8 mouse cellular contexts compared by ENCODE assay signal in genomic region chr11:116580031-116580652, GRCm38 (mm10). TPM values are rescaled to one million over a fixed set of nuclear protein-coding genes. Genes with fewer than 3 reads are reported as not detected.
A peak's percentile ranks its signal among the peaks of the same experiment; 100 is the strongest.
DNase-seq lines count a peak whose midpoint lies in the region; ATAC-seq and TF ChIP-seq lines count a peak whose summit lies in the region.
"Had no signal": no experiment of that assay in that cellular context is flagged by ENCODE, and none has a peak within 500 bp of the region (broad histone marks: within the 10 kb centered on the region; RNA-seq: fewer than 3 reads in every experiment).

No protein-coding gene starts in this region.

- no peak for ATAC-seq in embryonic facial prominence, embryonic 15.5 days (ENCODE audit: insufficient number of reproducible peaks, low FRiP score, low TSS enrichment, low read depth)
- ATAC-seq in limb, embryonic 14.5 days (ENCODE audit: low FRiP score, low read depth), result no peak
- ATAC-seq in stomach, embryonic 16.5 days (ENCODE audit: insufficient read depth, low FRiP score), result no peak

- H3K4me2 ChIP-seq in embryonic facial prominence, embryonic 15.5 days (replicated peaks), result peak overlapping the region; percentile 86
- peak overlapping the region; percentile 79 for H3K4me2 ChIP-seq in limb, embryonic 14.5 days (replicated peaks; ENCODE audit: low read depth, low read length, severe bottlenecking)
- H3K4me2 ChIP-seq in stomach, embryonic 16.5 days (ENCODE audit: low read depth, low read length), result peak overlapping the region; percentile 89

- DNase-seq in thymus, adult 2 months, result no peak
- DNase-seq in thymus, postnatal 0 days (ENCODE audit: low spot score), result no peak
- DNase-seq in limb, embryonic 14.5 days (ENCODE audit: low spot score), result no peak
- no peak for DNase-seq in MN1 (ENCODE audit: low spot score)
- no peak for DNase-seq in adrenal gland, postnatal 25 days

- H3K4me1 ChIP-seq in thymus, adult 2 months (replicated peaks; ENCODE audit: control insufficient read depth, insufficient read depth, low read length), result peaks cover 8% of the 10 kb centered on the region
- H3K4me1 ChIP-seq in embryonic facial prominence, embryonic 15.5 days, result peaks cover 30% of the 10 kb centered on the region
- H3K4me1 ChIP-seq in limb, embryonic 14.5 days (ENCODE audit: control insufficient read depth, insufficient read depth, low read length), result peaks cover 16% of the 10 kb centered on the region
- H3K4me1 ChIP-seq in stomach, embryonic 16.5 days (ENCODE audit: control insufficient read depth, insufficient read depth, low read length), result peaks cover 19% of the 10 kb centered on the region; the same call in 1 of the 2 replicates

- no peak for TF ChIP-seq CTCF in thymus, adult 2 months (IDR thresholded peaks at IDR 0.05; ENCODE audit: borderline replicate concordance, control insufficient read depth, extremely low read depth, insufficient read depth, low read length, poor library complexity)

- H3K27ac ChIP-seq in thymus, adult 2 months (ENCODE audit: control insufficient read depth, insufficient read depth, low read length), result no peak overlapping the region
- peak overlapping the region; percentile 67; the same call in 1 of the 2 replicates for H3K27ac ChIP-seq in embryonic facial prominence, embryonic 15.5 days (replicated peaks)
- H3K27ac ChIP-seq in limb, embryonic 14.5 days (replicated peaks; ENCODE audit: low read depth, low read length), result peak overlapping the region; percentile 88
- H3K27ac ChIP-seq in stomach, embryonic 16.5 days (ENCODE audit: low read length), result no peak overlapping the region
- H3K27ac ChIP-seq: macrophage had no signal

- TF ChIP-seq POLR2A in thymus, adult 2 months (IDR thresholded peaks at IDR 0.05; ENCODE audit: control insufficient read depth, extremely low read depth, insufficient read depth, low read length, poor library complexity), result no peak
- no peak for TF ChIP-seq POLR2A in limb, embryonic 14.5 days (IDR thresholded peaks at IDR 0.05; ENCODE audit: borderline replicate concordance, extremely low read depth, insufficient read depth, insufficient read length)

- peak overlapping the region; percentile 81 for H3K9ac ChIP-seq in embryonic facial prominence, embryonic 15.5 days
- H3K9ac ChIP-seq in limb, embryonic 14.5 days (ENCODE audit: low read depth, low read length, severe bottlenecking), result peak overlapping the region; percentile 88
- peak overlapping the region; percentile 81 for H3K9ac ChIP-seq in stomach, embryonic 16.5 days (ENCODE audit: low read length)

- H3K9me3 ChIP-seq in embryonic facial prominence, embryonic 15.5 days (replicated peaks), result no peaks in the 10 kb centered on the region
- H3K9me3 ChIP-seq in limb, embryonic 14.5 days (ENCODE audit: control insufficient read depth, low read length), result no peaks in the 10 kb centered on the region
- no peaks in the 10 kb centered on the region for H3K9me3 ChIP-seq in stomach, embryonic 16.5 days (replicated peaks; ENCODE audit: control insufficient read depth, low read length)

- H3K4me3 ChIP-seq in thymus, adult 2 months (ENCODE audit: control insufficient read depth, insufficient read depth, low read length), result peak overlapping the region; percentile 58
- H3K4me3 ChIP-seq in embryonic facial prominence, embryonic 15.5 days (replicated peaks), result peak overlapping the region; percentile 69
- H3K4me3 ChIP-seq in limb, embryonic 14.5 days (replicated peaks; ENCODE audit: low read length), result peak overlapping the region; percentile 92
- H3K4me3 ChIP-seq in stomach, embryonic 16.5 days (replicated peaks; ENCODE audit: low read length), result peak overlapping the region; percentile 94

- H3K36me3 ChIP-seq in thymus, adult 2 months (ENCODE audit: control insufficient read depth, insufficient read depth, low read length), result no peaks in the 10 kb centered on the region
- H3K36me3 ChIP-seq in embryonic facial prominence, embryonic 15.5 days, result no peaks in the 10 kb centered on the region
- H3K36me3 ChIP-seq in limb, embryonic 14.5 days (ENCODE audit: control insufficient read depth, insufficient read depth, low read length), result no peaks in the 10 kb centered on the region
- no peaks in the 10 kb centered on the region for H3K36me3 ChIP-seq in stomach, embryonic 16.5 days (ENCODE audit: control insufficient read depth, insufficient read depth, low read length)

- WGBS in thymus, adult 2 months, result 19% methylated on average over 10 of the region's 10 CpGs
- 19% methylated on average over 10 of the region's 10 CpGs for WGBS in embryonic facial prominence, embryonic 15.5 days
- WGBS in limb, embryonic 14.5 days, result 16% methylated on average over 10 of the region's 10 CpGs
- 24% methylated on average over 10 of the region's 10 CpGs for WGBS in stomach, embryonic 16.5 days

- H3K27me3 ChIP-seq in thymus, adult 2 months (ENCODE audit: control insufficient read depth, insufficient read depth, low read length), result no peaks in the 10 kb centered on the region
- H3K27me3 ChIP-seq in embryonic facial prominence, embryonic 15.5 days, result no peaks in the 10 kb centered on the region
- no peaks in the 10 kb centered on the region for H3K27me3 ChIP-seq in limb, embryonic 14.5 days (ENCODE audit: control insufficient read depth, insufficient read depth, low read length)
- no peaks in the 10 kb centered on the region for H3K27me3 ChIP-seq in stomach, embryonic 16.5 days (ENCODE audit: control insufficient read depth, insufficient read depth, low read length)

RNA-seq across cellular contexts. Expression of gene Ube2o, which starts 1.1 kb away (rescaled TPM):
- 26.5 and 27.1 TPM in 2 replicates for polyA plus RNA-seq in thymus, adult 2 months (2012; rRNA removed)
- 6.4 and 6.8 TPM in 2 replicates for polyA plus RNA-seq in thymus, postnatal 0 days (2015; fragmentation: Nextera tagmentation; extraction: Ambion mirVana)
- polyA plus RNA-seq in embryonic facial prominence, embryonic 15.5 days (2015; fragmentation: Nextera tagmentation; extraction: Ambion mirVana), result 14.2 and 14.6 TPM in 2 replicates
- polyA plus RNA-seq in limb, embryonic 14.5 days (2012; rRNA removed), result 29.7 and 33.4 TPM in 2 replicates
- 18.7 and 25.5 TPM in 2 replicates for polyA plus RNA-seq in limb, embryonic 14.5 days (2014; fragmentation: Nextera tagmentation; extraction: Ambion mirVana)
- polyA plus RNA-seq in stomach, embryonic 16.5 days (2015; fragmentation: Nextera tagmentation; extraction: Ambion mirVana), result 4.8 and 5.1 TPM in 2 replicates
- 32.7 and 34.1 TPM in 2 replicates for total RNA-seq in adrenal gland, postnatal 25 days (2021)

RNA-seq across cellular contexts. Expression of gene Aanat, which starts 6.1 kb away (rescaled TPM):
- not detected in 2 replicates for polyA plus RNA-seq in thymus, adult 2 months (2012; rRNA removed)
- not detected in 2 replicates for polyA plus RNA-seq in thymus, postnatal 0 days (2015; fragmentation: Nextera tagmentation; extraction: Ambion mirVana)
- not detected in 2 replicates for polyA plus RNA-seq in embryonic facial prominence, embryonic 15.5 days (2015; fragmentation: Nextera tagmentation; extraction: Ambion mirVana)
- polyA plus RNA-seq in limb, embryonic 14.5 days (2012; rRNA removed), result 0.13 and 0.17 TPM in 2 replicates
- not detected in 2 replicates for polyA plus RNA-seq in limb, embryonic 14.5 days (2014; fragmentation: Nextera tagmentation; extraction: Ambion mirVana)
- polyA plus RNA-seq in stomach, embryonic 16.5 days (2015; fragmentation: Nextera tagmentation; extraction: Ambion mirVana), result not detected in 2 replicates
- not detected in 2 replicates for total RNA-seq in adrenal gland, postnatal 25 days (2021)
- polyA plus RNA-seq: macrophage had no signal

RNA-seq across cellular contexts. Expression of gene Rhbdf2, which starts 46.7 kb away (rescaled TPM):
- 40.8 and 44.4 TPM in 2 replicates for polyA plus RNA-seq in thymus, adult 2 months (2012; rRNA removed)
- polyA plus RNA-seq in thymus, postnatal 0 days (2015; fragmentation: Nextera tagmentation; extraction: Ambion mirVana), result 8.8 and 11.2 TPM in 2 replicates
- polyA plus RNA-seq in embryonic facial prominence, embryonic 15.5 days (2015; fragmentation: Nextera tagmentation; extraction: Ambion mirVana), result 8.3 and 8.8 TPM in 2 replicates
- 11.4 and 15.0 TPM in 2 replicates for polyA plus RNA-seq in limb, embryonic 14.5 days (2012; rRNA removed)
- polyA plus RNA-seq in limb, embryonic 14.5 days (2014; fragmentation: Nextera tagmentation; extraction: Ambion mirVana), result 5.0 and 5.5 TPM in 2 replicates
- polyA plus RNA-seq in stomach, embryonic 16.5 days (2015; fragmentation: Nextera tagmentation; extraction: Ambion mirVana), result 8.2 and 9.3 TPM in 2 replicates
- total RNA-seq in adrenal gland, postnatal 25 days (2021), result 17.7 and 24.6 TPM in 2 replicates

RNA-seq across cellular contexts. Expression of gene Sphk1, which starts 49.4 kb away (rescaled TPM):
- polyA plus RNA-seq in thymus, adult 2 months (2012; rRNA removed), result 12.9 and 15.7 TPM in 2 replicates
- 13.7 and 14.8 TPM in 2 replicates for polyA plus RNA-seq in thymus, postnatal 0 days (2015; fragmentation: Nextera tagmentation; extraction: Ambion mirVana)
- 12.3 and 12.5 TPM in 2 replicates for polyA plus RNA-seq in embryonic facial prominence, embryonic 15.5 days (2015; fragmentation: Nextera tagmentation; extraction: Ambion mirVana)
- 3.8 and 4.7 TPM in 2 replicates for polyA plus RNA-seq in limb, embryonic 14.5 days (2012; rRNA removed)
- polyA plus RNA-seq in limb, embryonic 14.5 days (2014; fragmentation: Nextera tagmentation; extraction: Ambion mirVana), result 3.2 and 3.4 TPM in 2 replicates
- polyA plus RNA-seq in stomach, embryonic 16.5 days (2015; fragmentation: Nextera tagmentation; extraction: Ambion mirVana), result 12.4 and 15.3 TPM in 2 replicates
- total RNA-seq in adrenal gland, postnatal 25 days (2021), result 0.57 and 1.5 TPM in 2 replicates

Comparison
In these comparisons a context has a peak if more than half of its experiments do, and no peak if none do; other contexts are left out.
1. H3K27ac ChIP-seq: peak in embryonic facial prominence, embryonic 15.5 days (single experiment) and limb, embryonic 14.5 days (single experiment); none in thymus, adult 2 months (single experiment) and stomach, embryonic 16.5 days (single experiment).
2. Peak in every context shown above with its lines, with median percentiles within 50 percentile points of each other: H3K4me3 ChIP-seq, H3K4me2 ChIP-seq and H3K9ac ChIP-seq.